Mouse (Mus musculus) adipocyte (in vitro differentiated cells): ENCODE measurements at regions not wholly inside any gene's neighbourhood (a gene's known extent, or its start where the extent isn't known, plus 50 kb on each side); places are given as distances from the start of the nearest gene placed in this dataset.

Source experiments
- DNase-seq: peaks from one replicate; pipeline ENCODE4 v3.0.0-alpha.2; 2016; ENCODE audit warnings: low spot score

- DNase-seq, result no peak
Measured at GRCm38 (mm10) chr2:134419581-134419980, 134.6 kb downstream of the Hao1 start.

GRCm38 (mm10) chr2:134399564-134399963 is 154.6 kb downstream of the Hao1 start:
- DNase-seq, result no peak

- DNase-seq, result no peak
Measured at GRCm38 (mm10) chr2:134393421-134393820, 160.7 kb downstream of the Hao1 start.

GRCm38 (mm10) chr2:134375116-134375515 is 179.1 kb downstream of the Hao1 start:
- DNase-seq, result no peak

- no peak for DNase-seq
Measured at GRCm38 (mm10) chr2:134350894-134351501, 203.2 kb downstream of the Hao1 start.

GRCm38 (mm10) chr2:134350442-134350841 is 203.7 kb downstream of the Hao1 start:
- no peak for DNase-seq

GRCm38 (mm10) chr2:134342515-134343140 is 211.5 kb downstream of the Hao1 start:
- no peak for DNase-seq

GRCm38 (mm10) chr2:134308092-134308491 is 246.1 kb downstream of the Hao1 start:
- no peak for DNase-seq

- DNase-seq, result peak; percentile 11
Measured at GRCm38 (mm10) chr2:134290126-134290691, 264.0 kb downstream of the Hao1 start.

GRCm38 (mm10) chr2:134275881-134276280 is 278.3 kb downstream of the Hao1 start:
- no peak for DNase-seq

- DNase-seq, result peak; percentile 7
Measured at GRCm38 (mm10) chr2:134268466-134268865, 285.7 kb downstream of the Hao1 start.
